Mouse (Mus musculus) liver, adult 2 months (tissue): ENCODE results near the gene Rela.

Source experiments
- CTCF ChIP-seq: fragments of 200-500 bp; IDR thresholded peaks from 2 replicates; pipeline ENCODE4 v1.5.1; 2011; ENCODE audit warnings: low read depth, low read length, control low read depth
- POLR2A ChIP-seq: fragments of 200-500 bp; IDR thresholded peaks from 2 replicates; pipeline ENCODE4 v1.6.1; 2011; ENCODE audit warnings: low read length, control low read depth; ENCODE audit not compliant: insufficient read depth; ENCODE audit errors: extremely low read depth

DNA sequence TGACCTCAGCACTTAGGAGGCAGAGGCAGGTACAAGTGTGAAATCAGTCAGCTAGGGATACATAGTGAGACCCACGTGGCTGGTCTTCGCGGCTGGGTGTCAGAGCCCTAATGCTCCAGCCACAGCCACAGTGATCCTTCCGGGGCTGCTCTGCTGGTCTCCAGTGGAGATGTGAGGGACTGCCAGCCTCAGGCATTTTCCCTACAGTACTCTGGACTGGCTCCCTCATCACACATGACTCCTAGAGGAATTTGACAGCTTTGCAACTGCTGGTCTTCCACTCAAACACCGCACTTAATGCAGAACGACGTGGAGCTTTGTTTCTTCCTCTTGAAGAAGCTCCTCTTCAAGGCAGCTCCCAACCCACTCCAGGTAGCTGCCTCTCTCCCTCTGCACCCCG is 31.1 kb upstream of the Rela start:
- TF ChIP-seq CTCF (no peak), POLR2A (no peak)
